Mouse (Mus musculus) lung, embryonic 14.5 days (tissue): ENCODE measurements around the gene Rcc1. TPM values are rescaled to one million over a fixed set of nuclear protein-coding genes. Genes with fewer than 3 reads are reported as not detected.
"Not testable (repeated sequence)": the region's sequence is repeated elsewhere in the genome, so short reads cannot be mapped to it uniquely, and the experiment has no call there.

Source experiments
- ATAC-seq: fragments of 200-750 bp; cut with Nextera tagmentation; 2 replicates; pipeline ENCODE4 v1.8.0; 2017; ENCODE audit warnings: mild to moderate bottlenecking, moderate TSS enrichment, moderate library complexity; ENCODE audit not compliant: insufficient read depth
- DNase-seq: peaks from one replicate; pipeline ENCODE4 v3.0.0-alpha.2; 2015
- H3K27ac ChIP-seq: fragments of 300-500 bp; sonication (generic); 2 replicates; pipeline ENCODE4 v1.5.1; 2014; ENCODE audit warnings: low read depth, mild to moderate bottlenecking, moderate library complexity
- H3K27me3 ChIP-seq: fragments of 300-500 bp; sonication (generic); 2 replicates; pipeline ENCODE4 v1.6.1; 2014; ENCODE audit warnings: low read length, control low read depth; ENCODE audit not compliant: insufficient read depth
- H3K36me3 ChIP-seq: fragments of 300-500 bp; sonication (generic); 2 replicates; pipeline ENCODE4 v1.6.1; 2014; ENCODE audit warnings: control low read depth; ENCODE audit not compliant: insufficient read depth
- H3K4me1 ChIP-seq: fragments of 300-500 bp; sonication (generic); 2 replicates; pipeline ENCODE4 v1.6.1; 2014; ENCODE audit warnings: antibody characterized with exemption, control low read depth; ENCODE audit not compliant: insufficient read depth
- H3K4me2 ChIP-seq: fragments of 300-500 bp; sonication (generic); 2 replicates; pipeline ENCODE4 v1.6.1; 2014; ENCODE audit warnings: mild to moderate bottlenecking
- H3K4me3 ChIP-seq: fragments of 300-500 bp; sonication (generic); 2 replicates; pipeline ENCODE4 v1.5.1; 2014; ENCODE audit warnings: low read depth, low read length
- H3K9ac ChIP-seq: fragments of 300-500 bp; sonication (generic); 2 replicates; pipeline ENCODE4 v1.6.1; 2014
- H3K9me3 ChIP-seq: fragments of 300-500 bp; sonication (generic); 2 replicates; pipeline ENCODE4 v1.6.1; 2016; ENCODE audit warnings: low read depth, low read length, control low read depth
- CTCF ChIP-seq: IDR thresholded peaks from 2 replicates; pipeline ENCODE4 v1.5.1; 2016; ENCODE audit warnings: antibody characterized with exemption, low read depth
- WGBS: fragments of 180-500 bp; shearing (Covaris S2); extraction: QIAGEN DNeasy Blood & Tissue Kit; methylation state at CpG from one replicate; pipeline ENCODE4 v1.1.7; 2014; 5-methylcytosine and 5-hydroxymethylcytosine counted together
- polyA plus RNA-seq: library from polyadenylated mRNA; unstranded; fragments of >200 nt; fragmentation: Nextera tagmentation; extraction: Ambion mirVana; gene quantifications from 2 replicates; pipeline ENCODE4 v1.2.1, GENCODE M21; 2014

Gene Rcc1
- polyA plus RNA-seq, 1 experiment from 2014 or later = 77.0 TPM

- Histone ChIP-seq H3K9me3 (no peaks in the 10 kb centered on the region), H3K27ac (no peak overlapping the region), H3K4me1 (peaks cover 5% of the 10 kb centered on the region; the same call in 1 of the 2 replicates), H3K9ac (no peak overlapping the region), H3K36me3 (peaks cover 11% of the 10 kb centered on the region), H3K4me2 (no peak overlapping the region), H3K27me3 (no peaks in the 10 kb centered on the region), H3K4me3 (no peak overlapping the region)
- no peak for ATAC-seq
- no peak for DNase-seq
- TF ChIP-seq CTCF = no peak
- WGBS = 69% methylated on average over 8 of the region's 8 CpGs
Observed at GRCm38 (mm10) chr4:132305276-132305675, 48.1 kb downstream of the Rcc1 start.

- H3K9me3 ChIP-seq, H3K4me1 ChIP-seq, H3K36me3 ChIP-seq, ATAC-seq, DNase-seq, H3K27me3 ChIP-seq, H3K27ac ChIP-seq: not testable (repeated sequence)
- peak overlapping the region; percentile 45 for H3K4me3 ChIP-seq
- 43% methylated on average over 6 of the region's 6 CpGs for WGBS
- peak overlapping the region; percentile 76 for H3K4me2 ChIP-seq
- H3K9ac ChIP-seq = peak overlapping the region; percentile 56
Observed at GRCm38 (mm10) chr4:132303484-132303883, 49.9 kb downstream of the Rcc1 start.

- peak within 1 kb of the TSS; percentile 60; the same call in 1 of the 2 replicates for H3K27ac ChIP-seq
- TF ChIP-seq CTCF = peak; percentile 36
- peak within 1 kb of the TSS; percentile 56 for H3K9ac ChIP-seq
- H3K36me3 ChIP-seq = no peaks in the 10 kb centered on the region
- no peaks in the 10 kb centered on the region for H3K9me3 ChIP-seq
- H3K4me2 ChIP-seq = peak within 1 kb of the TSS; percentile 76
- peaks cover 5% of the 10 kb centered on the region; the same call in 1 of the 2 replicates for H3K4me1 ChIP-seq
- DNase-seq (peak; percentile 79), ATAC-seq (peak; percentile 82)
- H3K4me3 ChIP-seq = peak within 1 kb of the TSS; percentile 45
- WGBS = 1% methylated on average over 31 of the region's 31 CpGs
- H3K27me3 ChIP-seq = no peaks in the 10 kb centered on the region
Observed at GRCm38 (mm10) chr4:132302939-132303479, 50.4 kb downstream of the Rcc1 start, which contains the start of gene Rab42. TSS of gene Rab42 (minus strand) at chr4:132303385.

GRCm38 (mm10) chr4:132301965-132302938, 51.2 kb downstream of the Rcc1 start:
- DNase-seq = peak; percentile 20
- Histone ChIP-seq H3K27me3 (no peaks in the 10 kb centered on the region), H3K27ac (peak overlapping the region; percentile 60; the same call in 1 of the 2 replicates), H3K36me3 (no peaks in the 10 kb centered on the region), H3K9ac (peak overlapping the region; percentile 56), H3K9me3 (no peaks in the 10 kb centered on the region), H3K4me3 (peak overlapping the region; percentile 45), H3K4me2 (peak overlapping the region; percentile 76), H3K4me1 (peaks cover 5% of the 10 kb centered on the region; the same call in 1 of the 2 replicates)
- TF ChIP-seq CTCF = no peak
- ATAC-seq = peak; percentile 15; the same call in 1 of the 2 replicates
- WGBS = 58% methylated on average over 16 of the region's 16 CpGs

GRCm38 (mm10) chr4:132301486-132301885, 51.9 kb downstream of the Rcc1 start:
- Histone ChIP-seq H3K27ac (no peak overlapping the region), H3K4me1 (peaks cover 5% of the 10 kb centered on the region; the same call in 1 of the 2 replicates), H3K27me3 (no peaks in the 10 kb centered on the region), H3K4me3 (no peak overlapping the region), H3K9me3 (no peaks in the 10 kb centered on the region), H3K4me2 (no peak overlapping the region), H3K36me3 (no peaks in the 10 kb centered on the region), H3K9ac (no peak overlapping the region)
- no peak for ATAC-seq
- TF ChIP-seq CTCF = no peak
- DNase-seq = no peak
- WGBS = 73% methylated on average over 6 of the region's 6 CpGs

GRCm38 (mm10) chr4:132299849-132300248, 53.6 kb downstream of the Rcc1 start:
- Histone ChIP-seq H3K4me2 (no peak overlapping the region), H3K27me3 (no peaks in the 10 kb centered on the region), H3K27ac (no peak overlapping the region), H3K4me3 (no peak overlapping the region), H3K36me3 (no peaks in the 10 kb centered on the region), H3K4me1 (peaks cover 5% of the 10 kb centered on the region; the same call in 1 of the 2 replicates), H3K9me3 (no peaks in the 10 kb centered on the region), H3K9ac (no peak overlapping the region)
- no peak for TF ChIP-seq CTCF
- DNase-seq (no peak), ATAC-seq (no peak)
- 74% methylated on average over 1 of the region's 1 CpGs for WGBS
